Mouse (Mus musculus) heart, embryonic 14.5 days (tissue): Measurements from ENCODE around the gene Ssh2. TPM values are rescaled to one million over a fixed set of nuclear protein-coding genes. Genes with fewer than 3 reads are reported as not detected.

Experiments
- ATAC-seq: fragments of 200-750 bp; cut with Nextera tagmentation; 2 replicates; pipeline ENCODE4 v1.8.0; 2017; ENCODE audit warnings: low read depth, moderate TSS enrichment; ENCODE audit not compliant: insufficient number of reproducible peaks, insufficient read depth, low FRiP score
- H3K27ac ChIP-seq, 2 experiments: fragments of 200-500 bp in 1 of 2; fragments of 300-500 bp in 1 of 2; sonication (generic) in 1 of 2; replicated peaks in 1 of 2; 2 replicates each; pipeline ENCODE4 v1.5.1; 2012 to 2014; ENCODE audit warnings: low read depth in 2 of 2, low read length in 2 of 2, control low read depth in 1 of 2, mild to moderate bottlenecking in 1 of 2, mixed read lengths in 1 of 2; ENCODE audit not compliant: control insufficient read depth in 1 of 2, insufficient read depth in 1 of 2
- H3K27me3 ChIP-seq: fragments of 300-500 bp; sonication (generic); 2 replicates; pipeline ENCODE4 v1.6.1; 2014; ENCODE audit warnings: mild to moderate bottlenecking, low read length, control low read depth; ENCODE audit not compliant: control insufficient read depth, insufficient read depth
- H3K36me3 ChIP-seq: fragments of 300-500 bp; sonication (generic); 2 replicates; pipeline ENCODE4 v1.6.1; 2014; ENCODE audit warnings: mild to moderate bottlenecking, control low read depth, low read length, mixed read lengths; ENCODE audit not compliant: control insufficient read depth, insufficient read depth
- H3K4me1 ChIP-seq, 2 experiments: fragments of 200-500 bp in 1 of 2; fragments of 300-500 bp in 1 of 2; sonication (generic) in 1 of 2; 2 replicates each; pipeline ENCODE4 v1.6.1; 2012 to 2014; ENCODE audit warnings: low read length in 2 of 2, control low read depth in 1 of 2, mixed read lengths in 1 of 2; ENCODE audit not compliant: control insufficient read depth in 2 of 2, insufficient read depth in 2 of 2
- H3K4me2 ChIP-seq: fragments of 300-500 bp; sonication (generic); 2 replicates; pipeline ENCODE4 v1.6.1; 2014; ENCODE audit warnings: mild to moderate bottlenecking, low read length
- H3K4me3 ChIP-seq, 2 experiments: fragments of 200-500 bp in 1 of 2; fragments of 300-500 bp in 1 of 2; sonication (generic) in 1 of 2; 2 replicates each; pipeline ENCODE4 v1.5.1; 2012 to 2014; ENCODE audit warnings: low read length in 2 of 2, mild to moderate bottlenecking in 2 of 2, control low read depth in 1 of 2, low read depth in 1 of 2, moderate library complexity in 1 of 2; ENCODE audit not compliant: control insufficient read depth in 1 of 2, insufficient read depth in 1 of 2
- H3K9ac ChIP-seq: fragments of 300-500 bp; sonication (generic); 2 replicates; pipeline ENCODE4 v1.6.1; 2014; ENCODE audit warnings: mild to moderate bottlenecking, low read length
- H3K9me3 ChIP-seq: fragments of 300-500 bp; sonication (generic); 2 replicates; pipeline ENCODE4 v1.6.1; 2016; ENCODE audit warnings: low read length, control low read depth; ENCODE audit not compliant: control insufficient read depth
- WGBS: fragments of 180-500 bp; shearing (Covaris S2); extraction: QIAGEN DNeasy Blood & Tissue Kit; methylation state at CpG from one replicate; pipeline ENCODE4 v1.1.7; 2014; 5-methylcytosine and 5-hydroxymethylcytosine counted together
- polyA plus RNA-seq: library from polyadenylated mRNA; unstranded; fragments of >200 nt; fragmentation: Nextera tagmentation; extraction: Ambion mirVana; gene quantifications from 2 replicates; pipeline ENCODE4 v1.2.1, GENCODE M21; 2014

Gene Ssh2
- polyA plus RNA-seq, 1 experiment from 2014 or later = 31.4 TPM

- H3K4me3 ChIP-seq = no peak overlapping the region
- H3K27ac ChIP-seq = no peak overlapping the region
- no peaks in the 10 kb centered on the region for H3K36me3 ChIP-seq
- no peak for ATAC-seq
- WGBS = 77% methylated on average over 2 of the region's 2 CpGs
- no peaks in the 10 kb centered on the region for H3K27me3 ChIP-seq
- no peaks in the 10 kb centered on the region for H3K4me1 ChIP-seq
- no peak overlapping the region for H3K9ac ChIP-seq
- no peak overlapping the region for H3K4me2 ChIP-seq
- no peaks in the 10 kb centered on the region for H3K9me3 ChIP-seq
These were observed 14.7 kb downstream of the Ssh2 start for GRCm38 (mm10) chr11:77230765-77231164.

DNA sequence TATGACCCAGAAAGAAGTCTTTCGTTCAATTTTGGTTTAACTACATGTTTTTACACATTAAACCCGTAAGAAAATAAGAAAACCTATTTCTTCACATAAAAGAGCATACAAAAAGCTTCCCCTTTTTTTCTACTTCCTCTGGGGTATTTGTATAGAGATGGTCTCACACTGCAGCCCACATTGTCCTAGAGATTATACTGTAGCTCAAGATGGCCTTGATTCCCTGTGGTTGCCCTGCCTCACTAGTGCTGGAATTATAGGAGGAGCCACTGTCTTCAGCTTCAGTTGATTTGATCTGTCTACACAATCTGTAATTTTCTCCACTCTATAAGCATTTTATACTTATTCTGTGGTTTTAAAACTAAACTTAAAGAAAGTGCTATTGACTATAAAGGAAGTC is 15.4 kb downstream of the Ssh2 start:
- Histone ChIP-seq H3K36me3 (no peaks in the 10 kb centered on the region), H3K9me3 (no peaks in the 10 kb centered on the region), H3K4me2 (no peak overlapping the region), H3K4me1 (no peaks in the 10 kb centered on the region), H3K4me3 (no peak overlapping the region), H3K27me3 (no peaks in the 10 kb centered on the region), H3K9ac (no peak overlapping the region), H3K27ac (no peak overlapping the region)
- ATAC-seq = no peak
- 94% methylated on average over 2 of the region's 2 CpGs for WGBS

DNA sequence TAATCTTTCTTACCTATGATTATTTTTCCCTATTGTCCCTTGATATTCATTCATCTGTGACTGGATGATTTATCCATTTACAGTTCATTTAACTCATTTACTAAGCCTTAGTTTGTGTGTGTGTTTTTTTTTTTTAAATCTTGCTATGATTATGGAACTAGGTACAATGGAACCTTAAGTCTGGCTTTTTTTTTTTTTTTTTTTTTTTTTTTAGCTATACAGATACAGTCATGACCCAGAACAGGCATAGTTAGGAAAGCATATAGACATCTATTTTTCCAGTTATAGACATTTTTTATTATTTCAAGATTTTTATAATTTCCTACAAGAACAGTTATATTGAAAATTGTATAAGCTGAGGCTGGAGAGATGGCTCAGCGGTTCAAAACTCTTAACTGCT is 19.2 kb downstream of the Ssh2 start:
- Histone ChIP-seq H3K4me2 (no peak overlapping the region), H3K4me3 (no peak overlapping the region), H3K4me1 (no peaks in the 10 kb centered on the region), H3K9ac (no peak overlapping the region), H3K27ac (no peak overlapping the region), H3K36me3 (no peaks in the 10 kb centered on the region), H3K9me3 (no peaks in the 10 kb centered on the region), H3K27me3 (no peaks in the 10 kb centered on the region)
- 88% methylated on average over 1 of the region's 1 CpGs for WGBS
- no peak for ATAC-seq

DNA sequence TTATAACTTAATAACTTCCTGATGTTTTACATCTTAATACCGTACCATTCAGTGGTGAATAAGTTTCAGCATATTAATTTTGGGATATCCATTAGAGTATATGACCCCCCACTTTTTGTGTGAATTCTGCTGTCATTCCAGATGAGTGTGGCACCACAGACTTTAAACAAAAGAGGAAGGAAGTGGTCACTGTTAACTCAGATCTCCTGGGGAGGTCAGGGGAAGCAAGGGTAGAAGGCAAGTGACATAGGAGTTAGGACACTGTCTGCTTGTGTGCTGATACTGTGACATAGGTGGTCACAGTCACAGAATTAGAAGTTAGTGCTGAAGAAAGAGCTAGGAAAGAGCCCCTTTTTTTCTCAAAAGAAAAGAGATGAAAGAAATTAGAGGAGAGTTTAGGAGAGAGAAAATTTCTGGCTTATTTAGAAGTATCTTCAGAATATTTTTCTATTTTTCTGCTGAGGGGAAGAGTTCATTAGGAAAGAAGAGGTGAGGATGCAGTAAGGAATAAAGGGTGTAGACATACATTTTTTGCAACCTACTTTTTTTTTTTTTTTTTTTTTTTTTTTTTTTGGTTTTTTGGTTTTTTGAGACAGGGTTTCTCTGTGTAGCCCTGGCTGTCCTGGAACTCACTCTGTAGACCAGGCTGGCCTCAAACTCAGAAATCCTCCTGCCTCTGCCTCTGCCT is 23.7 kb downstream of the Ssh2 start:
- no peaks in the 10 kb centered on the region for H3K27me3 ChIP-seq
- H3K4me2 ChIP-seq = no peak overlapping the region
- no peak for ATAC-seq
- no peak overlapping the region for H3K4me3 ChIP-seq
- WGBS = 90% methylated on average over 1 of the region's 1 CpGs
- H3K27ac ChIP-seq = no peak overlapping the region
- no peaks in the 10 kb centered on the region for H3K4me1 ChIP-seq
- H3K36me3 ChIP-seq = no peaks in the 10 kb centered on the region
- no peak overlapping the region for H3K9ac ChIP-seq
- H3K9me3 ChIP-seq = no peaks in the 10 kb centered on the region

DNA sequence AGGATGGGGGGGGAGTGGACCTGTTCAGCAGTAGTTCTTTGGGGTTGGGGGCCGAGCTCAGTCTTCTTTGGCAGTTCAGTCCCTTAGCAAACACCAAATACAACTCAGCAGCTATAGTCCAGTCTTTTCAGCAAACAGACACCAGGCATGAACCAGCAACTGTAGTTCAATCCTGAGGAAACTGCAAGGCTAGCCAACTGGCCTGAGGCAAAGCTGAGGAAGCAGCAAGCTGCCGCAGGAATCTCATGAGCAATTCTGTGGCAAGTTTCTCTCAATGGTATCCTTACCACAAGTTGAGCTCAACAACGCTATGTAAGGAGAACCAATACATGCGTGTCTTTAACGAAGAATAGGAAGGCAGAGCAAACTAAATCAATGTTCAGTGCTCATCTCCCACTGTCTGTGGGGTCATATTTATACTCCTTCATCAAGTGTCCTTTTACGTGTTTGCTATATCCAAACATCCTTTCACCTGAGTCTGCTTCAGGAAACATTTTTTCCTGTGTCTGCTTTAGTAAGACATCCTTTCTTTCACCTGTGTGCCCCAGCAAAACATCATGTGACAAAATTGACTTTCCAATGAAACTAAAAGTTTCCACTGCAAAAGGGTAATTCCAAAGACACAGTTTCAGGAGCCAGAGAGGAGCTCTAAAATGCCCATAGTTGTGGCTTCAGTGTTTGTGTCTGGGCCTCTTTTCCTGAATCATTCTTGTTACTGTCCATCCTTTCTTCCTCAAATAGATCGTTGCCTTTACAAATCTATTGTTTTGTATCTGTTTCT is 24.6 kb downstream of the Ssh2 start:
- Histone ChIP-seq H3K4me3 (no peak overlapping the region), H3K9ac (no peak overlapping the region), H3K4me1 (no peaks in the 10 kb centered on the region), H3K36me3 (no peaks in the 10 kb centered on the region), H3K4me2 (no peak overlapping the region), H3K27me3 (no peaks in the 10 kb centered on the region), H3K9me3 (no peaks in the 10 kb centered on the region), H3K27ac (no peak overlapping the region)
- ATAC-seq = no peak
- 87% methylated on average over 7 of the region's 7 CpGs for WGBS

DNA sequence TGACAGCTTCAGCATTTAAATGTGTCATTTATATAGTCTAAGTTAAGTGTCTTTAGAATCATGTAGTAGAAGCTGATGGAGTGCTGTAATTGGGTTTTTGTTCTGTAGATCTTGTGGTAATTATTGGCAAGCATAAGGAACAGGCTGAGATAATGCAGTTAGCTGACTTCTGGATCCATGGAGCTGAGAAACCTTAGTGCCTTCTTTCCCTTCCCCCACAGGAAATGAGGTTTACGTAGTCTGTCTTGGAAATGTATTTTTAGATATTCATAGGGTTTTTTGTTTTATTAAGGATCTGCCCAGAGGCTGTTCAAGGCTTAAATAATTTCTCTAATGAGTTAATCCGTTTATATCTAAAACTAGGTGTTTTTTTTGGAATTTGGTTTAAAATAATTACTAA is 26.8 kb downstream of the Ssh2 start:
- Histone ChIP-seq H3K9me3 (no peaks in the 10 kb centered on the region), H3K9ac (no peak overlapping the region), H3K36me3 (no peaks in the 10 kb centered on the region), H3K4me2 (no peak overlapping the region), H3K27me3 (no peaks in the 10 kb centered on the region), H3K27ac (no peak overlapping the region), H3K4me3 (no peak overlapping the region), H3K4me1 (no peaks in the 10 kb centered on the region)
- 55% methylated on average over 2 of the region's 2 CpGs for WGBS
- no peak for ATAC-seq

- Histone ChIP-seq H3K4me2 (no peak overlapping the region), H3K27me3 (no peaks in the 10 kb centered on the region), H3K27ac (no peak overlapping the region), H3K4me1 (no peaks in the 10 kb centered on the region), H3K9me3 (no peaks in the 10 kb centered on the region), H3K36me3 (no peaks in the 10 kb centered on the region), H3K9ac (no peak overlapping the region), H3K4me3 (no peak overlapping the region)
- WGBS = 80% methylated on average over 2 of the region's 2 CpGs
- ATAC-seq = no peak
These were observed 36.7 kb downstream of the Ssh2 start for GRCm38 (mm10) chr11:77252826-77253225.
